Mouse (Mus musculus) CD4-positive, CD25-positive, alpha-beta regulatory T cell, adult 4 months (primary cell): ENCODE results near the gene Slc47a2. TPM values are rescaled to one million over a fixed set of nuclear protein-coding genes. Genes with fewer than 3 reads are reported as not detected.

ENCODE experiments used
- ATAC-seq: one replicate; pipeline ENCODE4 v1.8.0; 2017
- polyA plus RNA-seq, 2 experiments: library from polyadenylated mRNA; unstranded; fragments of 100-300 nt; shearing (Covaris generic); gene quantifications; one replicate each; pipeline ENCODE4 v1.2.1; 2017

The Slc47a2 gene
- not detected for polyA plus RNA-seq

- no peak for ATAC-seq
Observed at GRCm38 (mm10) chr11:61342505-61343420, at the start of gene Slc47a2. Slc47a2 (minus strand) TSS chr11:61342860.

DNA sequence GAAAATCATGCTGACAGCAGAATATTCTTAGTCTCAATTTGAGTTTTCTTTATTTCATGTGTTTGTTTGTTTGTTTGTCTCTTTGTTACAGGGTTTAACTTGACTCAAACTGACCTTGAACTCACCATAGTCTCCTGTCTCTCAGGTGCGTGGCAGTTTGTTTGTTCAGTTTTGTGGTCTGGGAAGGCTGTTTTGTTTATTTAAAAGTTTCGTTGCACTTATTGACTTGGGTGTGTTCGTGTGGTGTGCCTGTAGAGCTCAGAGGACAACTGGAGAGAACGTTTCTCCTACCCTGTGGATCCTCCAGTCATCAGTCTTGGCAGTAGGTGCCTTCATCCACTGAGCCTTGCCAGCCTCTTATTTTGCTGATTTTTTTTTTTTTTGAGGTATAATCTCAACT, 46.3 kb upstream of the Slc47a2 start:
- ATAC-seq, result no peak

DNA sequence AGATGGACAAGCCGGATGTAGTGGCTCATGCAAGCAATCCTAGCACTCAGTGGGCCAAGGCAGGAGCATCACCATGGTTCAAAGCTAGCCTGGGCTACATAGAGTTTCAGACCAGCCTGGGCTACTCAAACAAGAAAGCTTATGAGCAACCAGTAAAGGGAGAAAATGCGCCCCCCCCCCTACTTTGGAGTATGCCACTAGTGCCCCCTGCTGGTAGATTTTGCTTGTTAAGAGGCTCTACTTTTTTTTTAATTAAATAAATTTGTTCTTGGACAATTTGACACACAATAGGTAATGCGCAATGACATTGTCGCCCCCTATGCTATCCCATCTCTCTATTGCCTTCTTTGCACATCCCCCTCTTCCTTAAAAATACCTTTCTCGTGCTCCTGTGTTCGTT, 45.4 kb upstream of the Slc47a2 start:
- ATAC-seq, result no peak

DNA sequence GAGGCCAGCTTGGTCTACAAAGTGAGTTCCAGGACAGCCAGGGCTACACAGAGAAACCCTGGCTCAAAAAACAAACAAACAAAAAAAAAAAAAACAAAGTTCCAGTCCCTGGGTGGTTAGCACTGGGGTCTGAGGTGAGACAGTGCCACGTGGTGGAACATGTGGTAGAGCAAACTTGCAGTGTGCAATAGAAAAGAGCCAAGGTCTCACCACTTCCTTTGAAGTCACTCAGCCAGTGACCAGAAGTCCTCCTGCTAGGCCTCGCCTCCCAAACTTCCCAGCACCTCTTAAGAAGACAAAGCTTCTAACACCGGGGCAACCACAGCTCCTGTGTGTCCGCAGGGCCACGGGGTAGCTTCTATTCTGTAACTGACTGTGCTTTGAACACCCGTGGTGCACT, 44.6 kb upstream of the Slc47a2 start:
- ATAC-seq, result no peak

DNA sequence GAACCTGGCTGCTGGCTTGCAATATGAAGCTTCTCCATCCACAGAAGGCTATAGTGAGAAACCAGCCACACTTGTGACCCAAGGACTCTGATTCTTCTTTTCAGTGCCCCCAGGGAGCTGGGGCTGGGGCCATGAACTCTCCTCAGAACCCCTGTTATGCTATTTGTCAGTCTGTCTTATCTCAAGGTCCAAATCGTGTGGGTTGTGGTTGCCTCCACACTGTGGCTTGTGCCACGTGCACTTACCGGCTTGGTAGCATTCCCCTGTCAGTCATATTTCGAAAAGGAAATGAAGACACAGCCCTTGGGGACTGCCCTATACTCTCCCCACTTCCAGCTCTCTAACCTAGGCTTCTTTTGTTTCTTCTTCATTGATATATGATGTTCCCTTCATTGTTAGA, 43.1 kb upstream of the Slc47a2 start:
- ATAC-seq, result no peak

GRCm38 (mm10) chr11:61381272-61381671, 38.6 kb upstream of the Slc47a2 start:
- no peak for ATAC-seq

- ATAC-seq, result no peak
Observed at GRCm38 (mm10) chr11:61378651-61379050, 36.0 kb upstream of the Slc47a2 start.

GRCm38 (mm10) chr11:61377881-61378613, 35.4 kb upstream of the Slc47a2 start, which contains the start of gene Slc47a1:
Slc47a1 (minus strand) TSS chr11:61378345.
- no peak for ATAC-seq

DNA sequence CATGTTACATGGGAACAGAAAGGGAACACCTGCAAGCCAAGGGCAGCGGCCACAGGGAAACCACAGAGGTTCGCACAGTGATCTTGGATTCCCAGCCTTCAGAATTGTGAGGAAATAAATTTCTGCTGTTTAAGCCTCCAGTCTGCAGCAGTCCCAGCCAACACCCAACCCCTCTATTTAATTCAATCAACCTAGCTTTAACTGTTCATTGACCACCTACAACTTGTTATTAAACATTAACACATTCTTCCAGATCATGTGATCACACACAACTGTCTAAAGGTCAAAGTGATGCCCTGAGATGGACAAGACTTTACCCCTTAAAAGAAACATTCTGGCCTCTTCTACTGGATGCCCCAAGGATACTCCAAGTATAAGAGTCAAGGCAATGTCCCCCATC, 26.0 kb upstream of the Slc47a2 start:
- no peak for ATAC-seq

GRCm38 (mm10) chr11:61366517-61367273, 24.0 kb upstream of the Slc47a2 start:
- ATAC-seq, result no peak

DNA sequence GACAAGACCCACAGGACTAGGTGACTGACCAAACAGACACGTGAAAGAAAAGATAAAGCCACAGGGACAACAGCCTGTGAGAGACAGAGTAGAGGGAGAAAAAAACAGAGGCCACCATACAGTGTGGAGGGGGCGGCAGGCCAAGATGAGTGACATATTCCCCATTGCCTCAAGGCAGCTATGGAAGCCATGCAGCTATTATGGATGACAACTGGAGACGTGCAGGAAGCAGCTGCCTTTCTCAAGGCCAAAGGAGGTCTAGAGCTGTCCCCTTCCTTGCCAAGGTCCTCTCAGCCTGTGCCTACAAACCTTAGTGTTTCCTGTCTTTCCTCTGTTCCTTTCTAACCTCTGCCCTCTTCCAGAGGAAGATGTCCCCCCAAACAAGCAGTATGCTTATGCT, 23.3 kb upstream of the Slc47a2 start:
- ATAC-seq, result no peak

DNA sequence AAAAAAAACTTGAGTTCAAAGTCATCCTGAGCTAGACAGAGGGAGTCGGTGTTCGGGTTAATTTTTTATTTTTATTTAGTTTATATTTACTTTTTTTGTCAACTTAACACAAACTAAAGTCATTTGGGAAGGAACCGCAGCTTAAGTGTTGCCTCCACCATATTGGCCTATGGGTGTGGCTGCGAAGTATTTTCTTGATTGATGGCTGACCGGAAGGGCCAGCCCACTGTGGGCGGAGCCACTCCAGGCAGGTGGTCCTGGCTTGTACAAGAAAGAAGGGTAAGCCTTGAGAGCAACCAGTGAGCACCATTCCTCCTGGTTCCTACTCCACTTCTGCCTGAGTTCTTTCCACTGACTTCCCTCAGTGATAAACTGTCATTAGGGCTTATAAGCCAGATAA, 21.4 kb upstream of the Slc47a2 start:
- no peak for ATAC-seq

DNA sequence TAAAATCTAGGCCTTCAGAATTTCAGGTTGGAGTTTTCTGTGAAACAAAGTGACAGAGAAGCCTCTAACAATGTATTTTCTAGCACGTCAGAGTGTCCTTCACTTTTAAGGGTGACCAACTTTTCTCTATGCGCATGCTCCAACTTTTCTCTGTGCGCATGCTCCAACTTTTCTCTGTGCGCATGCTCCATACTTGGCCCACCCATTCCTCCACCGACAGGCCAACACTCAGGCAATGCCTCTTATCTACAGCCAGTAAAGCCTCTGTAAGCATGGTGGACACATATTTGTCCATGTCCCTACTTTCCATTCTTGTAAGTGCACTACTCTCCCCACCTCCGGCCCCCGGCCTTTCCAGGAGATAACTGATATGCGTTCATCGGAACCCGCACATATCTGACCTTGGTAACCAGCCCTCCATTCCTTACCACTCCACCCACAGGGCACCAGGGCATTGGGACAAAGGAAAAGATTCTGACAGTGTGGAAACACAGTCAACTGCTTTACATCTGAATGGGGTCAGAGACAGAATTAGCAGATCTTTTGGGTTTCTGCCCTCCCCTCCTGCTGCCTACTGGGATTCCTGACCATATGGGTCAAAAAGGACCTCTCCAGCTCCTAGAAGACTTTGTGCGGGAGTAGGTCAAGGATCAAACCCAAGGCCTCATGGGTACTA, 19.0 kb upstream of the Slc47a2 start:
- ATAC-seq, result no peak

- no peak for ATAC-seq
Observed at GRCm38 (mm10) chr11:61356600-61356999, 13.9 kb upstream of the Slc47a2 start.

DNA sequence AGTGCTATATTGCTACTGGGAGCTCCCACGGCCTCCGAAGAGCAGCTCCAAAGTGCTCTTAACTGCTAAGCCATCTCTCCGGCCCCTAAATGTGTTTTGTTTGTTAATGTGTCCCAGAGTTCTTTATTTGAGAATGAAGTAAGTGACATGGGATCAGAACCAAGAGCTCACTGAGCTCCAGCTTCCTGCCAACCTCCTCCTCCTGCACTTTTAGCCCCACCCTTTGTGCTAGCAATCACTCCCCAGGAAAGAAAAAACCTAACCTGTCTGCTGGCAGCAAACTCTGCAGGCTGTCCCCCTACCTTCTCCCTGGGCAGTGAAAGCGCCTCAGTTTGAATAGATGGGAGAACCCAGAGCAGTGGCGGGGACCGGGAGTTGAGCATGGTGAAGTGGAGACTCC, 13.5 kb upstream of the Slc47a2 start:
- ATAC-seq, result no peak

DNA sequence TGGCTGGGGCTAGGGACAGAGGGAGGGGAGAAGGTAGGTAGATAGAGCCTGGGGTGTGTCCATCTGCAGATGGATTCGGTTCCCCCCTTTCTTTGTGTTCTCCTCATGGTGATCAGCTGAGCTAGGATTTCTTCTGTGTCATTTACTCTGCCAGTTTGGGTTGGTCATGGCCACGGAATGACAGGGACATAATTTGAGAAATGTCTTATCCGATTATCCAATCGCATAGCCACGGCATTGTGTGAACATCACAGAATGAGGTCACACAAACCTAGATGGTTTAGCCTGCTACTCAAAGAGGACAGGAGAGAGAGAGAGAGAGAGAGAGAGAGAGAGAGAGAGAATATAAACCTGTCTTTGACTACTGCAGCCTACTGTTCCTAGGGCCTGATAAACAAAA, 12.7 kb upstream of the Slc47a2 start:
- no peak for ATAC-seq

DNA sequence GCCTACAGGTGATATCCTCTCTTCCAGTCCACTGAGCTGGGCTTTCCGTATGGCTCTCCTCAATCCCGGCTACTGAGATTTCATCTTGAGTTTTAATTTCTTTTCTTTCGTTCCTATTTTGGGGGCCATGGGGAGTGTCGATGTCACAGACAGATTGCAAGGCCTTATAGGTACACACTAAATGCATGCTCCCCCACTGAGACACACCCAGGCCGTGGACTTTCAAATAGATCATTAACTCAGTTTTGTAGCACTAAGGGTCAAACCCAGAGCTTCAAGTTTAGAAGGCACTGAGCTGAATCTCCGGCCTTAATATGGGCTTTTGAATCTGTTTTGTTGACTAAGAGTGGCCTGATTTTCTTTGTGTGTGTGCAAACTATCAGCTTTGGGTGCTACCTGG, 11.7 kb upstream of the Slc47a2 start:
- ATAC-seq, result no peak

- no peak for ATAC-seq
Observed at GRCm38 (mm10) chr11:61353038-61353437, 10.4 kb upstream of the Slc47a2 start.

DNA sequence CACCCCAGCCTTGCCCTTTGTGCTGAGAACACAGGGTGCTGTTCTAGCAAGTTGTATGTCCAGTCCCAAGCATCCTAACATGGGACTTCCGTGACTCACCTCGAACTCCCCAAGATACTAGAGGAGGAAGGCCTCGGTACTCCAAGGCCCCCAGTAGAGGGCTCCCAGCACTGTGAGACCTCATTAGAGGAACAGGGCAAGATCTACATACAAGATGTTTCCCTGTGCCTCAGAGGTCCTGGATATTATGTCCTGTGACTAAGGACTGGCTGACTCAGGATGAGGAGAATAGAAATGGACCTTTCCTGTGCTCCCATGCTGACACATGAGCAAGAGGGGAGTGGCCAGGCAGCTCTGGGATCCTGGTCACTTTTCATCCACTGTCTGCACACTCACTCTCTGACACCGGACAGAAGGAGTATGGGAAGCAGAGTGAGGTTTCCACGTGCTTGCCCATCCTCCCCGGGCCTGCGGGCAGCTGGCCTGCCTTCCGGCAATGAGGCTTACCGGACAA, 9.5 kb upstream of the Slc47a2 start:
- no peak for ATAC-seq

- ATAC-seq, result peak; percentile 83
Observed at GRCm38 (mm10) chr11:61349337-61349736, 6.7 kb upstream of the Slc47a2 start.

GRCm38 (mm10) chr11:61346133-61346532, 3.5 kb upstream of the Slc47a2 start:
- ATAC-seq, result no peak

DNA sequence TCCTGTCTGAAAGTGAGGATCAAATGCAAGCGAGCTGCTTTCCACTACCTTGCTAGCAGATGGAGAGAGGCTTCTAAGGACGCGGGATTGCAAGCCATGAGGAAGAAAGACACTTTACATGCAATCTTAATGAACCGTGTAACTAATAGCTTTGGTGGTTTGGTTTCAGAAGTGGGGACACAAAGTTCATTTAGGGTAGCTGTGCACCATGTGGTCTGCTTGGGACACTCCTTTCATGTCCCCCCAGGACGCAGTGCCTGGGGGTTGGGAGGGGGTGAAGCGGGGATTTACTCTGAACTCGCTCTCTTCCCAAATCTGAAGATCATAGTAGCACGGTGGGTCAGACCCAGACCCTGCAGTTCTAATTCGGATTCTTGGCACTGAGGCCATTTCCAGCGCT, 689 bp downstream of the Slc47a2 start:
- no peak for ATAC-seq
